Mouse (Mus musculus): ENCODE data around the gene Pam16.

DNA sequence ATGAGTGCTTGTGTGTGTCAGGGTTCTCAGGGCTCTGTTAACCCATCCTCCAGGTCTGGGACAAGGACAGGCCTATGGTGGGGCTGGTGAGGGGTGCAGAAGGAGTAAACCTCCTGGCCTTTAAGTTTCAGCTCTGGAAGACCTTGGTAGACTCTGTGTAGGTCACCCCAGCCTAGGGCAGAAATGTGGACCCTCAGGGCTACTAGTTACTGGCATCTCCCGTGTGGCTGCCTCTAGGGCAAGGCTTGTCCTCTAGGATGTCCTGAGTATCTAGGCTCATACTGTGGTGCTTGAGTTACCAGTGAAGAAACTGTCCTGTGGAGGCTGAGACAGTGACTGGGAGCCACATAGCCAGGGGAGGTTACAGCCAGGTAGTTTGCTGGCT lies 21.3 kb downstream of the Pam16 start:
- TF ChIP-seq CTCF (IDR thresholded peaks at IDR 0.05; ENCODE audit: extremely low read depth, insufficient read depth, insufficient read length, insufficient replicate concordance) (no peak), POLR2A (IDR thresholded peaks at IDR 0.05; ENCODE audit: low read depth, low read length) (no peak)

Measured in spleen, adult 2 months (tissue).